Mouse (Mus musculus) T-cell, adult 66 days (primary cell): ENCODE results near the gene Det1. TPM values are rescaled to one million over a fixed set of nuclear protein-coding genes. Genes with fewer than 3 reads are reported as not detected.

ENCODE experiments used
- total RNA-seq, 2 experiments: library from RNA; stranded (reverse); gene quantifications; 3 replicates in 1 of 2; 4 replicates in 1 of 2; pipeline ENCODE4 v1.2.4; 2023

Det1 gene
- 10 to 100 TPM; 17.9 to 18.2 TPM for total RNA-seq

GRCm38 (mm10) chr7:78846737-78847434 lies at the start of gene Det1:
Det1 (minus strand) TSS chr7:78847263.

GRCm38 (mm10) chr7:78895653-78896333 lies 48.7 kb upstream of the Det1 start, which contains the start of gene Aen:
Aen (plus strand) TSS chr7:78895854.

GRCm38 (mm10) chr7:78782639-78783581 lies 64.2 kb downstream of the Det1 start, which contains the start of the genes Mrps11 and Mrpl46:
Mrps11 (plus strand) TSS chr7:78783119.
Mrpl46 (minus strand) TSS chr7:78783531.

Other genes with a start within 250 kb of the Det1 start
- gene Ntrk3, start 109.3 kb downstream of the Det1 start, total RNA-seq: 10 to 100 TPM; 21.4 to 27.1 TPM
- 10 to 100 TPM; 25.6 to 33.0 TPM for gene Mrps11, start 64.1 kb downstream of the Det1 start, total RNA-seq
- gene Mrpl46, start 63.7 kb downstream of the Det1 start, total RNA-seq: 10 to 100 TPM; 25.0 to 31.5 TPM
- gene Aen, start 48.6 kb upstream of the Det1 start, total RNA-seq: 10 to 100 TPM; 30.9 to 48.6 TPM
- 10 to 100 TPM; 13.7 to 16.0 TPM for gene Isg20, start 66.2 kb upstream of the Det1 start, total RNA-seq
- gene Acan, start 206.2 kb upstream of the Det1 start, total RNA-seq: not detected